Mouse (Mus musculus) liver, embryonic 14.5 days (tissue): ENCODE data around the gene Dhrs2.

Experiments
- CTCF ChIP-seq: IDR thresholded peaks from 2 replicates; pipeline ENCODE4 v1.5.1; 2016; ENCODE audit warnings: antibody characterized with exemption, low read depth, control low read depth
- EP300 ChIP-seq: IDR thresholded peaks from 2 replicates; pipeline ENCODE4 v1.6.1; 2016; ENCODE audit warnings: antibody characterized with exemption, low read depth

DNA sequence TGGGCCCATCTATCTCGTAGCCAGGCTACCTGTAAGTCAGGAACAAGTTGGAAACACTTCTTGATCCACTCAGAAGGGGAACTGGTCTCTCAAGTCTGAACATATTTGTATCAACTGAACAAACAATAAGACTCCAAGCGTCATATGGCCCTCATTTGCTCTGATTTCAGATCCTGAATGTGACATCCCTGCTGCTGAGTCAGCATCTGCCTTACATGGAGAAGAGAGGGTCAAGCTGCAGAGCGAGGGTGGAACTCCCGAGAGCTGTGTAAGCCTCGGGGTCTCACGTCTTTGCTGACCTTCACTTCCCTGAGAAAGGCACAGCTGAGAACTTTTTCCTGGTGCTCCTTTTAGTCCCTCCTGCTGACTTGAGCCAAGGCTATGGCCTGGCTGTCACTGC, 47.6 kb upstream of the Dhrs2 start:
- TF ChIP-seq CTCF, result no peak
- TF ChIP-seq EP300, result no peak
